Mouse (Mus musculus) limb, embryonic 10.5 days (tissue): ENCODE results near the gene 4930524B15Rik. TPM values are rescaled to one million over a fixed set of nuclear protein-coding genes. Genes with fewer than 3 reads are reported as not detected.

ENCODE experiments used
- DNase-seq: peaks from one replicate; pipeline ENCODE4 v3.0.0-alpha.2; 2017; ENCODE audit warnings: low spot score
- H3K27ac ChIP-seq: fragments of 300-500 bp; sonication (generic); 2 replicates; pipeline ENCODE4 v1.5.1; 2016; ENCODE audit warnings: mild to moderate bottlenecking
- H3K27me3 ChIP-seq: fragments of 300-500 bp; sonication (generic); 2 replicates; pipeline ENCODE4 v1.6.1; 2016; ENCODE audit warnings: low read depth, mild to moderate bottlenecking; ENCODE audit not compliant: poor library complexity, severe bottlenecking
- H3K36me3 ChIP-seq: fragments of 300-500 bp; sonication (generic); 2 replicates; pipeline ENCODE4 v1.6.1; 2016; ENCODE audit warnings: mild to moderate bottlenecking, moderate library complexity
- H3K4me1 ChIP-seq: fragments of 300-500 bp; sonication (generic); 2 replicates; pipeline ENCODE4 v1.6.1; 2016
- H3K4me3 ChIP-seq: fragments of 300-500 bp; sonication (generic); 2 replicates; pipeline ENCODE4 v1.5.1; 2016; ENCODE audit warnings: mild to moderate bottlenecking, moderate library complexity
- H3K9me3 ChIP-seq: fragments of 300-500 bp; sonication (generic); replicated peaks from 2 replicates; pipeline ENCODE4 v1.6.1; 2016; ENCODE audit warnings: mild to moderate bottlenecking
- WGBS: fragments of 180-500 bp; shearing (Covaris S2); methylation state at CpG from one replicate; pipeline ENCODE4 v1.1.7; 2016; 5-methylcytosine and 5-hydroxymethylcytosine counted together
- polyA plus RNA-seq: library from polyadenylated mRNA; unstranded; fragments of >200 nt; fragmentation: Nextera tagmentation; extraction: Ambion mirVana; gene quantifications from 2 replicates; pipeline ENCODE4 v1.2.1, GENCODE M21; 2016

Gene 4930524B15Rik
- polyA plus RNA-seq = 0.14 TPM in 1 of 2 replicates, not detected in the other

DNA sequence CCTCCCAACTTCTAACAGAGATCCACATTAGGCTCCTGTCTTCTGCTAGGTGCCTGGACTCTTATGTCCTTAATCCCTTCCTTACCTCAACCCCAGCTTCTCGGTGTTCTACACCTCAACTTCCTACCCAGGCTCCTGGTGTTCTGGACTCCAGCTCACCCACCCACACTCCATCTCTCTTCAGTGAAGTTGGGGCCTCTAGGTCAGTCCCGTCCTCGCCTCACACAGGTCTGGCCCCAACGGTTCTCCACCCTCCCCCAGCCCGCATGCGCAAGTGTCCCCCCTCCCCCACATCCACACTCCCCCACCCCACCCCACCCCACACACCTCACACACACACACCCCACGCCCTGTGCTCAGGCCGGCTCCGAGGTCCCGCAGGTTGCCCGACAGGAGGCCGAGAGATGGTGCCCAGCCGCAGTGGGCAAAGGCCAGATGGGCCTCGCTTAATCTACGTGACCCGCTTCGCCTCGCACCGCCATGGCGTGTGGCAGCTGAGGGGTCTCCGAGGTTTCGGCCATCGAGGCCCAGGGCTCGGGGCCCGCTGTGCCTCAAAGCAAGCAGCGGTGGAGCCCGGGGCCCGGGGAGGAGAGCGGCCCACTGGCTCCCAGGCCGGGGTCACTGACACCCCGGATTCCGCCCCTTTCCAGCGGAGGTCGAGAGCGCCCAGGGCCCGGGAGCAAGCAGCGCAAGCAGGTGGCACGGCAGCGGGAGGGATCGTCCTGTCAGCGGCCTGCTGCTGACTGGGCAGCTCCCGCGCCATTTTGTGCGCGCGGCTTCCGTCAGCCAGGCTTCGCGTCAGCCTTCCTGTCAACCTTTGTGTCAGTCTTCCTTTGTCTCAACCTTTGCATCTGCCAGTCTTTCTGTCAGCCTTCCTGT, at the start of gene 4930524B15Rik:
Gene 4930524B15Rik, plus strand, starts transcription at position 337 of the 879 bp plus-strand sequence.
- WGBS = 37% methylated on average over 49 of the region's 49 CpGs
- Histone ChIP-seq H3K4me3 (peak within 1 kb of the TSS; percentile 51), H3K36me3 (no peaks in the 10 kb centered on the region), H3K27ac (peak within 1 kb of the TSS; percentile 82), H3K4me1 (peaks cover 10% of the 10 kb centered on the region), H3K27me3 (peaks cover 16% of the 10 kb centered on the region; the same call in 1 of the 2 replicates), H3K9me3 (no peaks in the 10 kb centered on the region)
- DNase-seq = peak; percentile 62

DNA sequence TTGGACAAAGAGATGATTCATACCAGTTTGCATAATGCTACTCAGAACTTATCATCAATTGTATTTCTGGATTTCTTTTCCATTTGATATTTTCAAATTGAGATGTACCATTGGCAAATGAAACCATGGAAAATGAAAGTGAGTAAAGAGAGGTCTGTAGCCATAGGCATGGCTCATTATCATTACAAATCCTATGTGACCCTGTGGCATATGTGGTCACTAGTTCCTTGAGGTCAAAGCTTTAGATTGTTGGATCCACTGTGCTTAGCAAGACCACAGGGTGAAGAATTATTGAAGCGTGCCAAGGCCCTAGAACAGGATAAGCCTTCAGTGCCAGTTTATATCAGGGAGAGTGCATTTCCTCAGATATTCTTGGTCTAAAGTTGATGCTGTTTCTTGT, 47.6 kb upstream of the 4930524B15Rik start:
- Histone ChIP-seq H3K9me3 (no peaks in the 10 kb centered on the region), H3K4me3 (no peak overlapping the region), H3K27ac (no peak overlapping the region), H3K36me3 (0 out of 2 replicates have a peak, but pooled peaks cover 2% of the 10 kb centered on the region), H3K27me3 (no peaks in the 10 kb centered on the region), H3K4me1 (no peaks in the 10 kb centered on the region)
- 91% methylated on average over 1 of the region's 1 CpGs for WGBS
- DNase-seq = no peak

DNA sequence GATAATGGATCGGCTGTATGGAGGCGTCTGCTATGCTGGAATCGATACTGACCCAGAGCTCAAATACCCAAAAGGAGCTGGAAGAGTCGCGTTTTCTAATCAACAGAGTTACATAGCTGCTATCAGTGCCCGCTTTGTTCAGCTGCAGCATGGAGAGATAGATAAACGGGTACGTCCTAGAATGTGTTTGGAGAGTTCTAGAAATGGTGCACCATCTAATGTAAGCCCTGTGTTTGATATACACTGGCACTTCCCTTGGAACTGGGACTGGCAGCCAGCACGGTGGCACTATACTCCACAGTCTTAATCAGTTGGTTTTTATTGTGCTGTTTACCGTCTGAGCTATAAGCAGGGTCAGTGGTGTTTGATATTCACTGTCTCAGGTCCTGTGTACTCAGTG, 35.3 kb upstream of the 4930524B15Rik start:
- DNase-seq = no peak
- WGBS = 94% methylated on average over 10 of the region's 10 CpGs
- H3K9me3 ChIP-seq = no peaks in the 10 kb centered on the region
- H3K4me1 ChIP-seq = peaks cover 7% of the 10 kb centered on the region
- H3K4me3 ChIP-seq = no peak overlapping the region
- peaks cover 10% of the 10 kb centered on the region; the same call in 1 of the 2 replicates for H3K36me3 ChIP-seq
- no peaks in the 10 kb centered on the region for H3K27me3 ChIP-seq
- H3K27ac ChIP-seq = no peak overlapping the region

DNA sequence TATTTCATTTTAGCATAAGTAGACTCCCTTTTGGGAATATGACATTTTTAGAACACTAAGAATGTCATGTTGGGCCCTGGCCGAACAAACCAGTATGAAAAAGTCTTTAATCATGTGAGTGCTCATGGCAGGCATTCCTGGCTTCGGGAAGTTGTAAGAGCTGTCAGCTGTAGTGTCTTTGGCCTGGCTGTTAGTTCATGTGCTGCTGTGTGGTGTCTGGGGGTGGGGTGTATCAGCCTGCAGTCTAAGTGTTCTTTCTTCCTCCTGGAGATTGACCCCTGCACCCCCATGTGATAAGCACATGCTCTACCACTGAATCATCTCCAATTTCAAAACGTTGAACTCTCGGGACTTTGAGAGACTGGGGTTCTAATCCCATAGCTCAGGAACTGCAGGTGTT, 29.7 kb upstream of the 4930524B15Rik start:
- H3K27me3 ChIP-seq = no peaks in the 10 kb centered on the region
- H3K4me1 ChIP-seq = peaks cover 7% of the 10 kb centered on the region
- H3K4me3 ChIP-seq = no peak overlapping the region
- 56% methylated on average over 4 of the region's 4 CpGs for WGBS
- no peak for DNase-seq
- no peaks in the 10 kb centered on the region for H3K9me3 ChIP-seq
- 0 out of 2 replicates have a peak, but pooled peaks cover 3% of the 10 kb centered on the region for H3K36me3 ChIP-seq
- H3K27ac ChIP-seq = no peak overlapping the region

DNA sequence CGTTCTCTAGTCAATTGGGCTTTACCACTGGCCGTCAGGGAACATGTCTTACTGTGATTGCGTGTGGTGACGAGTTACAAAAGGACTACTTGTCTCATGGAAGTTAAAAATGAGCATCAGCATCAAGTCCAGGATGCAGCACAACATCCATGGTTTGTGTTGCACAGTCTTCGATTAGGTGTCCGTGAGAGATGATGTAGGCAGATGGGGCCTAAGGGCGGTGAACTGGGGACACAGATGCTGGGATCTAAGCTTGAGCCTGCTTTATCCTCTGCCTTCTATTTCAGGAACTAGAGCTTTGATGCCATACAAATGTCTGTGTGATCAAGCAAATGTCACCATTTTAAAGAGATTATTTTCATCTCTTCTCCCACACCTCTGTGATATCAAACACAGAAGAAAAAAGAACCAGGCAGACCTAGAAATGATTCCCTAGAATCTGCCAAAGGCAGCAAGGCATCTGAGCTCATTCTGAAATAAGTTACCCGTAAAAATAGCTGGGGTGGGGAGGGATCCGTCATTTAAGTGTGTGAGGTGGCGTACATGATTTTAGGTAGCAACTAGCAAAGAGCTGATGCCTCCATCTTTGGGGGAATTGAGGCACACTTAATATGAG, 28.4 kb upstream of the 4930524B15Rik start:
- no peak for DNase-seq
- Histone ChIP-seq H3K9me3 (no peaks in the 10 kb centered on the region), H3K27me3 (no peaks in the 10 kb centered on the region), H3K4me3 (no peak overlapping the region), H3K4me1 (peaks cover 12% of the 10 kb centered on the region), H3K36me3 (no peaks in the 10 kb centered on the region), H3K27ac (no peak overlapping the region)
- 86% methylated on average over 10 of the region's 10 CpGs for WGBS

DNA sequence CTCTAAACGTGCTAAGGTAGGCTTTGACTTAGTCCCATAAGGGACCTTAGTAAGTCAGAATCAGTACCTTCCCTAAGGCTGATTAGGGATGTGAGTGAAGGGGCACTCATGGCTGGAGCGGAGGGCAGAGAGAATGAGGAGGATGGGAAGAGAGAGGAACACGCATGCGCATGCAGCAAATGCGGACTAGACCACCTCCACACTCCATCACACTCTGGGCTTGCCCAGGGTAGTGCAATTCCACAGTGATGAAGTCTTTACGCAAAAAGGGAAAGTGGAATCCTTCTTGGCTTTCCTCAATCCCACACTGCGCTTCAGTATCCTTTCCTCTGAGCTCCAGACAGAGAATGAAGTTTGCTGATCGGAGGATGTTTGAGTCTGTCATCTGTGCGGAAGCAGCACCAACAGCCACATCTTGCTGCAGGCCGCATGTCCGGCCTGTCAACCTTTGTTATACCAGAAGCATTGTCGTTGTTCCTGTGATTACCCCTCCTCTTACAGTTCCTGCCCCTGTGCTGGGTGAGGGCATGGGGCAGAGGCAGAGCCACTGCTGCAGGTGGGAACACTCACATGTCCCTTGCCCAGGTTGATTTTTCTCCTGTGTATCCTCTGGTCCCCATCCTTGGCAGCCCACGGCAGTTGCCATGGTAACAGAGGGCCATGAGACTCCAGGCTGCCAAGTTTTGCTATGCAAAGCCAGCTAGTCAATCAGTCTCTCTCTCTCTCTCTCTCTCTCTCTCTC, 24.3 kb upstream of the 4930524B15Rik start:
- no peak for DNase-seq
- H3K4me3 ChIP-seq = no peak overlapping the region
- H3K27ac ChIP-seq = no peak overlapping the region; the same call in 1 of the 2 replicates
- WGBS = 82% methylated on average over 13 of the region's 13 CpGs
- H3K9me3 ChIP-seq = no peaks in the 10 kb centered on the region
- no peaks in the 10 kb centered on the region for H3K27me3 ChIP-seq
- peaks cover 5% of the 10 kb centered on the region; the same call in 1 of the 2 replicates for H3K4me1 ChIP-seq
- H3K36me3 ChIP-seq = no peaks in the 10 kb centered on the region

DNA sequence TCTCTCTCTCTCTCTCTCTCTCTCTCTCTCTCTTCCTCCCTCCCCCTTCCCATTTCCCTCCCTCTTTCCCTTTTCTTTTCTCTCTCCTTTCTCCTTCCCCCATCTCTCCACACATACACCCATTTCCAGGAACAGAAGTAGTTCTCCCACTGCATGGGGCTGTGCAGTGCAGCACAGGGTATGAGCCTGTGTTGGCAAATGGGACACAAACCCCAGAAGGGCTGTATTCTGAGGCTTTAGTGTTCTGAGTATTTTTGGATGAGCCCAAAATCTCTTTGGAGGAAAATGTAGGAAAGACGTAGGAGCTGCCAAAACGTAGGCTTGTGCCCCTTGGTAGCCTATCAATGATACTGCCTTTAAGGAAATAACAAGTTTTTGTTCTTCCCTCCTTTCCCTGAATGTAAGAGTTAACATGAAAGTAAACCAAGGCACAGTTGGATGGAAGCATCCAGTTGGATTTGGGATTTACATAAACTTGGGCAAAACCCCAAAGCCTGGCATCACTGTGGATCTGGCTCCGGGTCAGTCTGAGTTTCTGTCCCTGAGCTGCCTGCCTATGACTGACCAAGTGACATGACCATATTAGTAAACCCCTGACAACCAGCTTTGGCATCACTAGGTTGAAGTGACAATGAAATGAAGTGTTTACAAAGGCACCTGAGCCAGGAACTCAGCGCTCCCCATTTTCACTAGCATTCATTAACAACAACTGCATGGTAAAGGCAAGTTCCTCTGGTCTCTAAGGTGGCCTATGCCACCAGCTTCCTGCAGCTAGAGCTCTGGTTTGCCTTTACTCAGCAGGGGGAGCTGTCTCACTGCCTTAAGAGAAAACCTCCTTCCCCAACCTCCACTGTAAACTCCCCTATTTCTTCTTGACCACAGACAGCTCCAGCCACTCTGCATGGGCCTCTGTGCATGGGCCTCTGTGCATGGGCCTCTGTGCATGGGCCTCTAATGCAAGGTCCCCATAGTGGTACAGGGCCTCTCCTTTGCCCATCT, 23.5 kb upstream of the 4930524B15Rik start:
- no peak overlapping the region for H3K27ac ChIP-seq
- H3K36me3 ChIP-seq = no peaks in the 10 kb centered on the region
- peaks cover 5% of the 10 kb centered on the region; the same call in 1 of the 2 replicates for H3K4me1 ChIP-seq
- H3K4me3 ChIP-seq = no peak overlapping the region
- no peak for DNase-seq
- H3K27me3 ChIP-seq = no peaks in the 10 kb centered on the region
- 82% methylated on average over 4 of the region's 4 CpGs for WGBS
- no peaks in the 10 kb centered on the region for H3K9me3 ChIP-seq

DNA sequence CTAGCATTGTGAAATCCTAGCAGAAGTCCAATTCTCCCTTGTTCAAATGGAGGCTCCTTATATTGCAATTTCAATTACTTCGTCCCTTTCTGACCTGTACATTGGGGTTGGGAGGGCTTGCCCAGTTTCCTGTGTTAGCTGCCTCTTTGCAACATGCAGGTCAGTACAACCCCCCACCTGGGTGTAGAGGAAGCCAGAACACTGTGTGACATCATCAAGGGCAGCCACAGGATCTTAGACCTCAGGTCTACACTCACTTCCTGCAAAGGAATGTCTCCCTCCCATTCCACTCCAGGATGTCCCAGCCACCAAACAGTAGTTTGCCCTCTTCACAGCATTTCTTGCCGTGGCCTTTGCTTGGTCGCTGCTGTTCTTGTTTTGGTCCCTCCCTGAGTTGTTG, 19.9 kb upstream of the 4930524B15Rik start:
- DNase-seq = no peak
- no peaks in the 10 kb centered on the region for H3K36me3 ChIP-seq
- H3K27ac ChIP-seq = no peak overlapping the region
- 83% methylated on average over 3 of the region's 3 CpGs for WGBS
- H3K9me3 ChIP-seq = no peaks in the 10 kb centered on the region
- no peak overlapping the region for H3K4me3 ChIP-seq
- peaks cover 5% of the 10 kb centered on the region for H3K27me3 ChIP-seq
- H3K4me1 ChIP-seq = peaks cover 14% of the 10 kb centered on the region

DNA sequence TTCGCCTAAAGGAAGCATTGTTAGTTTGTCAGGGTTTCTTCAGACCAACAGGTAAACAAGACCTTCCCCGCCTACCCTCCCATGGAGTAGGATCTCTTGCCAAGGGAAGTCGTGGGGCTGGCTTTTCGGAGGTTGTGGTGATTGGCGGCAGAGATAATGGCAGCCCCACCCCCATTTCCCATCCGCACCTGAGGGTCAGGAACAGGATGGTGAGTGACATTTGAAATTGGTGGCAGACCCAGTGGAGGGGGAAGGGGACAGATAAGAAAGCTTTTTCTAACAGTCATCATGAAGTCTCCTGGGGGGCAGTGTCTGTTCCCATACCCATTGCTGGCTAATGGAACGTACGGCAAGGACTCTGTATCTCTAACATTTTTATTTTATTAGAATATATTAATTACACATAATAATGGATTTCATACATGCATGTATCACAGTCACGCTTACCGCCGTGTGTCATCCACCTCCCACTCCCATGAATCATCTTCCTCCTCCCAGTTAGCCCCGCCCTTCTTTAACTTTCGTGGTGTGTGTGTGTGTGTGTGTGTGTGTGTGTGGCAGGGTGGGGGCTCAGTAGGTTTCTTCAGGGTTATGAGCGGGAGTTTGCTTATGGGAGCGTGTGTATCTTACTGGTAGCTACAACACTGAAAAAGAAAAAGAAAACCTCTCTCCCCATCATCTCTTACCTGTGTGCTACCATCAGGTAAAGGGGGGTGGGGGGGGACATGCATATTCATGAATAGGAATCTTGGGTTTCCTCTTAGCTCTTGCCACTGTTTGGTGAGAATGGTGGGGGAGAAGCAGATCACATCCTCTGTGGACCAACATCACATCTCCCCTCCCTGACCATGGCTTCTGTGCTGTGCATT, 16.7 kb upstream of the 4930524B15Rik start:
- no peaks in the 10 kb centered on the region for H3K9me3 ChIP-seq
- peak overlapping the region; percentile 42; the same call in 1 of the 2 replicates for H3K27ac ChIP-seq
- H3K4me1 ChIP-seq = peaks cover 8% of the 10 kb centered on the region
- DNase-seq = no peak
- peaks cover 26% of the 10 kb centered on the region for H3K27me3 ChIP-seq
- WGBS = 15% methylated on average over 15 of the region's 15 CpGs
- H3K4me3 ChIP-seq = peak overlapping the region; percentile 51
- no peaks in the 10 kb centered on the region for H3K36me3 ChIP-seq

DNA sequence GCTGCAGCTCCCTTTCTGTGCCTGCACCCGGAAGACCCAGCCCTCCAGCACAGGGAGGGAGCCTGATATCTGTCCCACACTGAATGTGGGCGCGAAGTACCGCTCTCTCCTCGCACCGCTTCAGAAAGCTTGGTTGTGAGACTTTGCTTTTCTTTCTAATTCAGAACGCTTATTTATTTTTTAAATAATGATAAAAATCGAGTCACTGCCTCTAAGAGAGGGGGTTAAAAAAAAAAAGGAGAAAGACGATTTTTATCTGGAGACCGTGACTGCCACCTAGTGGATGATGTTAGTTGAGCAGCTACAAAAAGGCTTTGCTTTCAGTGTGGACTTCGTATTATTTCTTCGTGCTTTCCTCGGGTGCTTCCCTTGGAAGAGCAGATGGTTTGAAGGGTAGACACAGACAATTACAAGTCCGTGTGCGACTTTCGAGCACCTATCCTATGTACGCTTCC, 16.0 kb upstream of the 4930524B15Rik start:
- Histone ChIP-seq H3K27me3 (peaks cover 26% of the 10 kb centered on the region), H3K36me3 (no peaks in the 10 kb centered on the region), H3K4me3 (peak overlapping the region; percentile 51), H3K9me3 (no peaks in the 10 kb centered on the region), H3K27ac (peak overlapping the region; percentile 42; the same call in 1 of the 2 replicates), H3K4me1 (peaks cover 8% of the 10 kb centered on the region)
- peak; percentile 65 for DNase-seq
- 2% methylated on average over 17 of the region's 17 CpGs for WGBS

DNA sequence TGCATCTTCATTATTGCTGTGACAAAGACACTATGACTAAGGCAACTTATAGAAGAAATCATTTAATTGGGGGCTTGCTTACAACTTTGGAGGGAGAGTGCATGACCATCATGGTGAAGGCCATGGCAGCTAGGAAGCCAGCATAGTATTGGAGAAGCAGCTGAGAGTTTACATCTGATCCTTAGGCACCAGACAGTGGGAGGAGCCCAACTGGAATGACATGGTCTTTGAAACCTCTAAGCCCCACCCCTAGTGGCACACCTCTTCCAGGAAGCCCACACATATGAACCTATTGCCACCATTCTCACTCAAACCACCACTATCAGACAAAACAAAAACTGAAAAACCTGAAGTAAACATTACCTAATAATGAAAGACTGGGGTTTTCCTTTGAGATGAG, 5.3 kb upstream of the 4930524B15Rik start:
- H3K27me3 ChIP-seq = 0 out of 2 replicates have a peak, but pooled peaks cover 3% of the 10 kb centered on the region
- no peaks in the 10 kb centered on the region for H3K4me1 ChIP-seq
- DNase-seq = no peak
- H3K9me3 ChIP-seq = no peaks in the 10 kb centered on the region
- H3K4me3 ChIP-seq = no peak overlapping the region
- H3K27ac ChIP-seq = no peak overlapping the region
- no peaks in the 10 kb centered on the region for H3K36me3 ChIP-seq
